Mouse (Mus musculus) heart, embryonic 15.5 days (tissue): ENCODE results near the gene Enpp7. TPM values are rescaled to one million over a fixed set of nuclear protein-coding genes. Genes with fewer than 3 reads are reported as not detected.

ENCODE experiments used
- ATAC-seq: fragments of 200-750 bp; cut with Nextera tagmentation; replicated peaks from 2 replicates; pipeline ENCODE4 v1.8.0; 2017; ENCODE audit warnings: low read depth, moderate TSS enrichment; ENCODE audit not compliant: insufficient number of reproducible peaks, insufficient read depth, low FRiP score
- H3K27ac ChIP-seq: fragments of 300-500 bp; sonication (generic); 2 replicates; pipeline ENCODE4 v1.5.1; 2015; ENCODE audit warnings: mild to moderate bottlenecking, inconsistent platforms
- H3K27me3 ChIP-seq: fragments of 300-500 bp; sonication (generic); 2 replicates; pipeline ENCODE4 v1.6.1; 2015; ENCODE audit warnings: inconsistent platforms
- H3K36me3 ChIP-seq: fragments of 300-500 bp; sonication (generic); 2 replicates; pipeline ENCODE4 v1.6.1; 2015; ENCODE audit warnings: mild to moderate bottlenecking, inconsistent platforms
- H3K4me1 ChIP-seq: fragments of 300-500 bp; sonication (generic); replicated peaks from 2 replicates; pipeline ENCODE4 v1.6.1; 2015; ENCODE audit warnings: inconsistent platforms
- H3K4me2 ChIP-seq: fragments of 300-500 bp; sonication (generic); 2 replicates; pipeline ENCODE4 v1.6.1; 2015; ENCODE audit warnings: inconsistent platforms, mild to moderate bottlenecking, moderate library complexity
- H3K4me3 ChIP-seq: fragments of 300-500 bp; sonication (generic); 2 replicates; pipeline ENCODE4 v1.5.1; 2015; ENCODE audit warnings: mild to moderate bottlenecking, inconsistent platforms
- H3K9ac ChIP-seq: fragments of 300-500 bp; sonication (generic); 2 replicates; pipeline ENCODE4 v1.6.1; 2015; ENCODE audit warnings: mild to moderate bottlenecking, inconsistent platforms
- H3K9me3 ChIP-seq: fragments of 300-500 bp; sonication (generic); replicated peaks from 2 replicates; pipeline ENCODE4 v1.6.1; 2016; ENCODE audit warnings: inconsistent platforms
- WGBS: fragments of 180-500 bp; shearing (Covaris S2); methylation state at CpG from one replicate; pipeline ENCODE4 v1.1.7; 2015; ENCODE audit warnings: mixed read lengths; 5-methylcytosine and 5-hydroxymethylcytosine counted together
- polyA plus RNA-seq: library from polyadenylated mRNA; unstranded; fragments of >200 nt; fragmentation: Nextera tagmentation; extraction: Ambion mirVana; gene quantifications from 2 replicates; pipeline ENCODE4 v1.2.1, GENCODE M21; 2015

Gene Enpp7
- polyA plus RNA-seq, 1 experiment from 2014 or later = not detected

DNA sequence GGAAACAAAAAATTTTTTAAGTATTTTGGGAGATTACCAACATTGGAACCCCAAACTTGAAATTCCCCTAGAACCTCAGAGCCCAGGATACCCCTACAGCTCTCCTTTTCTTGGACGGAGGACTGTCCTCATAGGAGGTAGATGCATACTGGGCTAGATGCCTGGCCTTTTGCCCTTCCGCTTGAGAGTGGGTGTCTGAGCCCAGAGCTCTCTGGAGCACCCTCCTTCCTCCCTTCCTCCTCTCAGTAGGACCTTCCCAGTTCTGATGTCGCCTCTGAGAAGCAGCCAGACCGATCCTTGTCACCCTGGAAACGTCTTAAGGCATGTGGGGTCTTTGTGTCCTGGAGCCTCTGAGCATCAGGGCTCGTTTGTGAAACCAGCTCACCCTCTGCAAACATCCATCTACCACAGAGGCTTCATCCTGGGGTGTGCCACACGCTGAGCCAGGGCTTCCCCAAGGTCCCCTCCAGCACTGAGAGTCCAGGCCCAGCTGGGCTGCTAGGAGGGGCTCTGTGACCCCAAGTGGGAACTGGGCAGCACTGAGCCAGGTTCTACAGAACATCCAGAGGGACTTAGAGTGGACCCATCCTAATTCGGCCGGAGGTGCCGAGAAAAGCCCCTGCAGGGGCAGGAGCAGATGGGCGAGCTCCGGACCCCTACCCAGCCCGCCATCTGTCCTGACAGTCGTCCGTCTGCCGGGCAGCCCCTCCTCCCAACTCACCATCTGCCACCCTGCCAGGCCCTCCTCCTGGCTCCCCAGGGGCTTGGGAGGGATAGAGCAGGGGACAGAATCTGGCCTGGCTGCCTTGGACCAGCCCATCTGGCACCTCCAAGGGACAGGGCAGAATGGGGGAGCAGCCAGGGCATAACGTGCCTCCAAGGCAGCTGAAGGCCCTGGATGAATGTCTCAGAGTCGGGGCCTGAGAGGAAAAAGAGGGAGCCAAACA lies 15.3 kb upstream of the Enpp7 start:
- H3K27me3 ChIP-seq = peaks cover 77% of the 10 kb centered on the region
- H3K9me3 ChIP-seq = no peaks in the 10 kb centered on the region
- no peak overlapping the region for H3K27ac ChIP-seq
- H3K9ac ChIP-seq = no peak overlapping the region
- H3K4me1 ChIP-seq = peaks cover 5% of the 10 kb centered on the region
- 34% methylated on average over 18 of the region's 18 CpGs for WGBS
- H3K4me2 ChIP-seq = no peak overlapping the region
- ATAC-seq = no peak
- no peak overlapping the region for H3K4me3 ChIP-seq
- H3K36me3 ChIP-seq = no peaks in the 10 kb centered on the region

DNA sequence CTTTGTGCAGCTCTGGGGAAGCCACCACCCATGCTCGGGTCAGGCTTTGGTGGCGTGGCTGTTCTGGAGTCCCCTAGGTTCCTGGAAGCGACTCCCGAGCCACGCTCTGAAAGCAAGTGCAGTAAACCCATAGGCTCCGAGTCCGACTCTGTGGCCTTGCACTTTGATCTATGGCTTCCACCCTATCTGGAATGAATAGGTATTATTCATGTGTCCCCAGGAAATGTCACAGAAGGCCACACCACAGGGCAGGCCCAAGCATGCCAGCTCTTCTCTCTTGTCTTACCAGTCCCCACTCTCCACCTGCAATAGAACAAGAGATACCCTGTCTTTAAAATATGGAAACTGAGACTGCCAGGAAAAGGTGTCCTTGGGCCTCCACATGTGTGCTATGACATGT lies 13.6 kb upstream of the Enpp7 start:
- Histone ChIP-seq H3K4me2 (no peak overlapping the region), H3K4me3 (no peak overlapping the region), H3K27ac (no peak overlapping the region), H3K36me3 (no peaks in the 10 kb centered on the region), H3K27me3 (peaks cover 80% of the 10 kb centered on the region), H3K9ac (no peak overlapping the region), H3K4me1 (peaks cover 5% of the 10 kb centered on the region), H3K9me3 (no peaks in the 10 kb centered on the region)
- 68% methylated on average over 7 of the region's 7 CpGs for WGBS
- no peak for ATAC-seq

DNA sequence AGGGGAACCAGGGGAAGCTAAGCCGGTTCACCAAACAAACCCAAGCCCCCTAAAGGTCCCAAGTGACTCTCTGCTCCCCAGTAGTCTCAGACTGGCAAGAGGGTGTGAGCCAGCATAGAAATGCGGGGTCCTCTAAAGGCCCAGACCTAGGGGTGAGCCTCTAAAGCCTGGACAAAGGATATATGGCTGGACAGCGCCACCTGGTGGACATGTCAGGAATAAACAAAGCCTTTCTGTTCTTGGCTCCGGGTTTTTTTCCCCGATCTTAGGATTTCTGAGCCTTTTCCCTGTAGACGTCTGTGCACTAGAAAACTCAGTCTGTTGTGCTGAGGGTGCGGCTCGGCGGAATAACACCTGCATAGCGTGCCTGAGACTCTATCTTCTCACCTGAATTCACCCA lies 12.6 kb upstream of the Enpp7 start:
- no peaks in the 10 kb centered on the region for H3K9me3 ChIP-seq
- no peak for ATAC-seq
- H3K27ac ChIP-seq = no peak overlapping the region
- 2% methylated on average over 10 of the region's 10 CpGs for WGBS
- no peak overlapping the region for H3K9ac ChIP-seq
- peaks cover 5% of the 10 kb centered on the region for H3K4me1 ChIP-seq
- peaks cover 74% of the 10 kb centered on the region for H3K27me3 ChIP-seq
- peak overlapping the region; percentile 38; the same call in 1 of the 2 replicates for H3K4me2 ChIP-seq
- H3K36me3 ChIP-seq = no peaks in the 10 kb centered on the region
- 0 out of 2 replicates have a peak overlapping the region, but pooled peaks have one; percentile 8 for H3K4me3 ChIP-seq

DNA sequence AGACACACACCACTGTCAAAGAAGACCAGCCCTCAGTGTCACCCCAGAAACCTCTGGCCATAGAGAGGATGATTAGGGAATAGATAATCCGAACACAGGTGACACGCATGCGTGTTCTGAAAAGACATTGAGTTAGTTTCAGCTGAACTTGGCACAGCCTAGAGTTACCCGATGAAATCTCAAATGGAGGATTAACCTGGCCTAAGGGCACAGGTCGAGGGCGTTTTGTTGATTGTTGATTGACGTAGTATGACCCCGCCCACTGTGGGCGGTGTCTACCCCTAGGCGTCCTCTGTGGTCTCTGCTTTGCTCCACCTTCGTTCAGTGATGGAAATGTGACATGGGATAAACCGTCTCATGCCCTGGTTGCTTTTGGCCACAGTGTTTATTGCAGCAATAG lies 12.1 kb upstream of the Enpp7 start:
- Histone ChIP-seq H3K4me3 (no peak overlapping the region), H3K9ac (no peak overlapping the region), H3K4me2 (peak overlapping the region; percentile 38; the same call in 1 of the 2 replicates), H3K27me3 (peaks cover 71% of the 10 kb centered on the region), H3K36me3 (no peaks in the 10 kb centered on the region), H3K9me3 (no peaks in the 10 kb centered on the region), H3K27ac (no peak overlapping the region), H3K4me1 (peaks cover 5% of the 10 kb centered on the region)
- 17% methylated on average over 12 of the region's 12 CpGs for WGBS
- no peak for ATAC-seq

DNA sequence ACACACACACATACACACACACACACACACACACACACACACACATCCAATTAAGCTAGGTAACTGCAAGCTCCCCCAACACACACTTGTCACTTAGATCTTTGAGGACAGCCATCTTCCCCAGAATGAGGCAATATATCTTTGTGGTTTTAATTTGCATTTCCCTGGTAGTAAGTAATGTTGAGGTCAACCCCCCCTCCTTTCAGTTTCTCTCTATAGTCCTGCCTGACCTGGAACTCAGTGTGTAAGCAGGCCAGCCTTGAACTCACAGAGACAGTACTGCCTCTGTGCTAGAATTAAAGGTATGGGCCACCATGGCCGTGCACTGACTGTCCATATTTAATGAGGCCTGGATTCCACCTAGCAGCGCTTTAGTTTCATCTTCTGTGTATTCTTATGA lies 7.6 kb upstream of the Enpp7 start:
- 75% methylated on average over 2 of the region's 2 CpGs for WGBS
- ATAC-seq = no peak
- Histone ChIP-seq H3K4me1 (peaks cover 5% of the 10 kb centered on the region), H3K9ac (no peak overlapping the region), H3K27me3 (peaks cover 47% of the 10 kb centered on the region), H3K27ac (no peak overlapping the region), H3K4me3 (no peak overlapping the region), H3K4me2 (no peak overlapping the region), H3K9me3 (no peaks in the 10 kb centered on the region), H3K36me3 (no peaks in the 10 kb centered on the region)

DNA sequence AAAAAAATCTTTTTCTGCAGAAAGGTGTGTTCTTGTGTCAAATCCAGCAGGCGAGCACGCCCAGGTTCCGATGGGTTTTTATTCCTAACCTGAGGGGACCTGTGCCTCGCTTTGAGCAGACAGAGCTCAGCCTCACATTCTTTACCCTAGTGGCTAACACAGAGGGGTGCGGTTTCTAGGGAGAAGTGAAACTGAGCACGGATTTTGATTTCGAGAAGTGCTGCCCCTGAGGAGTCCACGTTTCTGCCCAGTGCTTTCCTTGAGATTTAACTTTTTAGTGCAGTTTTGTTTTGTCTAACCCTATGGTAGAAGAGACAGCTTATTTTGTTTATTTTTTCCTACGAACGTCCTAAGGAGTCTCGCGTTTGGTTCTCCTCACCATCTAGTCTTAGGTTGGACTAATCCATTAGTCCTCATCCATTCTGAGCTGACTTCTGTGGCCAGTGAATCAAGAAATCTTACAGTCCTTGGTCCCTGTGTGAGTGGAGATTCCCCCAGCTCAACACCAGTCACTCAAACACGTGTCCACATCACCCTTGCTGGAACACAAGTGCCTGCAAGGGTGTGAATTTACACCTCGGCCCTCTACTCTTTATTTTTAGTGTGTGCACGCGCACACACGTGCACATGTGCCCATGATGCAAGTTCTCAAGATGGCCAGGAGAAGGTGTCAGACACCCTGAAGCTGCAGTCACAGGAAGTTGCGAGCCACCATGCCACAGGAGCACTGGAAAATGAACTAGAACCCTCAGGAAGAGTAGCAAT lies 6.8 kb upstream of the Enpp7 start:
- no peak overlapping the region for H3K4me3 ChIP-seq
- no peak for ATAC-seq
- H3K36me3 ChIP-seq = no peaks in the 10 kb centered on the region
- H3K4me1 ChIP-seq = no peaks in the 10 kb centered on the region
- H3K9ac ChIP-seq = no peak overlapping the region
- no peak overlapping the region for H3K27ac ChIP-seq
- H3K27me3 ChIP-seq = peaks cover 40% of the 10 kb centered on the region
- H3K4me2 ChIP-seq = no peak overlapping the region
- H3K9me3 ChIP-seq = no peaks in the 10 kb centered on the region
- 61% methylated on average over 18 of the region's 18 CpGs for WGBS

DNA sequence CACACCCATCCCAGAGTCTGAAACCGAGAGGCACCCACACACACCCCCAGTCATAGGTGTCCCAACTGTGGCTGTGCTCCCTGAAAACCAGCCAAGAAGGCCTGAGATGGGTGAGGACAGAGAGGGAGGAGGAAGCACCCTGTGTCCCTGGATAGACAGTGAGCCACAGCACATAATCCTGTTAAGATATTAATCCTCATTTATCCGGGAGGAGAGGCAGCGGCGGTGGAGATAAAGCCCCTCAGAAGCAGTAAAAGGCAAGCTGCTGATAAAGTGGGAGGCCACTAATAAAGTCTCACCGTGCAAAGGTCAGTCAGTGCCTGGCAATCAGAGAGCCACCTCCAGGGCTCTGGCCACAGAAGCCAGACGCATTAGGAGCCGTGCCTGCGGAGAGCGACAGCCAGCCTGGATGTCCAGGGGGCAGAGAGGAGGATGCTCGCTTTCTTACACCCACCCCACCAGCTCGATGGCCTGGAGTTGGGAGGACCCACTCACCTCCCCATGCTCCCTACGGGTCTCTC lies 5.3 kb upstream of the Enpp7 start:
- H3K36me3 ChIP-seq = no peaks in the 10 kb centered on the region
- H3K4me2 ChIP-seq = no peak overlapping the region
- H3K9me3 ChIP-seq = no peaks in the 10 kb centered on the region
- H3K9ac ChIP-seq = no peak overlapping the region
- no peak overlapping the region for H3K27ac ChIP-seq
- peaks cover 28% of the 10 kb centered on the region for H3K27me3 ChIP-seq
- no peak for ATAC-seq
- WGBS = 41% methylated on average over 12 of the region's 12 CpGs
- H3K4me3 ChIP-seq = no peak overlapping the region
- H3K4me1 ChIP-seq = no peaks in the 10 kb centered on the region

DNA sequence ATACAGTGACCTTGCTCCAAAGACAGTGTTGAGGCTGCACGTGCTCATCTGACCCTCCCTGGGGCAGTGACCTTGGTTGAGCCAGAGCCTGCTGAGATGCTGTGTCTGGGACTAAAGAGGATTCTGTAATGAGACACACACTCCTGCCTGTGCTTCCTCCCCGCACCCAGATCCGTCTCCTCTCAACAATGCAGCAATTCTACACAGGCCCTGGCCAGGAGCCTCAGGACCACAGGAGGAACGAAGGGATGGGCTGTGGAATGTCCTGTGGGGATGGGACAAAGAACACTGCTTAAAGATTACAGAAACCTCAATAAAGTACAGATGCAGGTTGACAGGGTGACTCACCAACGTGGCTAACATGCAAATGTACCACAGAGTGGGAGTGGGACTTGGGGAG lies 2.4 kb upstream of the Enpp7 start:
- Histone ChIP-seq H3K9ac (no peak overlapping the region), H3K36me3 (no peaks in the 10 kb centered on the region), H3K27ac (no peak overlapping the region), H3K27me3 (peaks cover 10% of the 10 kb centered on the region; the same call in 1 of the 2 replicates), H3K4me2 (no peak overlapping the region), H3K4me1 (no peaks in the 10 kb centered on the region), H3K9me3 (no peaks in the 10 kb centered on the region), H3K4me3 (no peak overlapping the region)
- ATAC-seq = no peak
- 54% methylated on average over 5 of the region's 5 CpGs for WGBS

DNA sequence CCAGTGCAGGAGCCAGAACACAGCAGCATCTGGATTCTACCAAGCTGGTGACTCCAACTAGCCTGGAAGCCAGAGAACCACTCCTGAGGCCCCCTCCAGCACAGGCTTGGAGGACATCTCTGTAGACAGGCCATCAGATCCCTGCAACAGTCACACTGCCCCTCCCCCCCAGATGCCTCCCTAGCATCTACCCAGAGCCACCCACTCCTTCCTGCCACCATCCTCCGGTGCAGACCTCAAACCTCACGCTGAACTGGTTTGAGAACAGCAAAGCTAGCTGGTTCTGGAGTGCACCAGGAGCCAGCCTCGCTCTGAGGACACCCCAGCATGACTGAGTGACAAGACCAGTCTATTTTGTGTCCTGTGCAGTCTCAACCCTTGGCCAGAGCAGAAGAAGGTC lies 4.8 kb downstream of the Enpp7 start:
- 47% methylated on average over 3 of the region's 3 CpGs for WGBS
- no peak overlapping the region for H3K9ac ChIP-seq
- no peak overlapping the region for H3K4me2 ChIP-seq
- no peaks in the 10 kb centered on the region for H3K9me3 ChIP-seq
- ATAC-seq = no peak; the same call in 1 of the 2 replicates
- H3K36me3 ChIP-seq = no peaks in the 10 kb centered on the region
- H3K27me3 ChIP-seq = peaks cover 35% of the 10 kb centered on the region
- no peak overlapping the region for H3K27ac ChIP-seq
- 0 out of 2 replicates have a peak, but pooled peaks cover 2% of the 10 kb centered on the region for H3K4me1 ChIP-seq
- H3K4me3 ChIP-seq = no peak overlapping the region

DNA sequence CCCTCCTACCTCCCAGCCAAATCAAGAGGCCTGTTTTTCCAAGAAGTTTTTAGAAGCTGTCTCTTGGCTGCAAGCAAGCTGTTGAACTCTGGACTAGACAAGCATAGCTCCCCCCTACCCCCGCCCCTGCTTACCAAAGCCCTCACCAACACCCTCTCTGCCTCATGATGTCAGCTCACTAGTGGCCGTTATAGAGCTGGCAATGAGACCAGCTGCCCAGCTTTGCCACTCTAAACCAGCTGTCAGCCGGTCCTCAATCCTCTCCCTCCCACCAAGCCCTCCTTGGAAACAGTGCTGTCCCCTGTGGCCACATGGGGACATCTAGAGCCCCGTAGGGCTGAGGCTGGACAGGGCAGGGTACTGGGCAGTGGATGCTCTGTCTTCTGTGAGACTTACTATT lies 7.5 kb downstream of the Enpp7 start:
- Histone ChIP-seq H3K9ac (no peak overlapping the region), H3K4me3 (no peak overlapping the region), H3K36me3 (no peaks in the 10 kb centered on the region), H3K4me2 (no peak overlapping the region), H3K9me3 (no peaks in the 10 kb centered on the region), H3K27ac (no peak overlapping the region), H3K27me3 (peaks cover 61% of the 10 kb centered on the region), H3K4me1 (peaks cover 11% of the 10 kb centered on the region)
- ATAC-seq = no peak
- WGBS = 25% methylated on average over 4 of the region's 4 CpGs

DNA sequence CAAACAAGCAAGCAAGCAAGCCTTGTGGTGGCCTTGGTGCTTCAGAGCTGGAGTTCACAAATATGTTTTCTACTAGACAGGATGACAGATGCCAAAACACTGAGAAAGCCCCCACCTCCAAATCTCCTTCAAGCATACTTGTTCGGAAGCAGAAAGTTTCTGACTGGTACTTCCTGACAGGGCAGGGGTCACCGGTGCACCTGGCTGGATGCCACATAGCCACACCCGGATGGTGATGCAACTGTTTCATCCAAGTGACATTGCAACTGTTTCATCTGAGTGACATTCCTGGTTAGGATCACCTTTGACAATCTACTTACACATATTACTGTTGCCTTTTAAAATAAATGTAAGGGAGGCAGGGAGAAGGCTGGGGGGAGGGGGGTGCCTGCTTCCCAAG lies 9.2 kb downstream of the Enpp7 start:
- Histone ChIP-seq H3K4me2 (no peak overlapping the region), H3K27ac (no peak overlapping the region), H3K4me1 (peaks cover 11% of the 10 kb centered on the region), H3K4me3 (no peak overlapping the region), H3K27me3 (peaks cover 61% of the 10 kb centered on the region), H3K36me3 (no peaks in the 10 kb centered on the region), H3K9me3 (no peaks in the 10 kb centered on the region), H3K9ac (no peak overlapping the region)
- WGBS = 65% methylated on average over 3 of the region's 3 CpGs
- ATAC-seq = no peak
